Mouse (Mus musculus) forebrain, embryonic 12.5 days (tissue): ENCODE data around the gene Scg3. TPM values are rescaled to one million over a fixed set of nuclear protein-coding genes. Genes with fewer than 3 reads are reported as not detected.
A peak's percentile ranks its signal among the peaks of the same experiment; 100 is the strongest.
"Not testable (repeated sequence)": the region's sequence is repeated elsewhere in the genome, so short reads cannot be mapped to it uniquely, and the experiment has no call there.

Experiments used
- ATAC-seq: fragments of 200-750 bp; cut with Nextera tagmentation; 2 replicates; pipeline ENCODE4 v1.8.0; 2017; ENCODE audit warnings: moderate TSS enrichment; ENCODE audit not compliant: low FRiP score
- H3K27ac ChIP-seq: fragments of 300-500 bp; sonication (generic); 2 replicates; pipeline ENCODE4 v1.5.1; 2016; ENCODE audit warnings: mild to moderate bottlenecking
- H3K27me3 ChIP-seq: fragments of 300-500 bp; sonication (generic); 2 replicates; pipeline ENCODE4 v1.6.1; 2016; ENCODE audit warnings: mild to moderate bottlenecking
- H3K36me3 ChIP-seq: fragments of 300-500 bp; sonication (generic); replicated peaks from 2 replicates; pipeline ENCODE4 v1.6.1; 2016; ENCODE audit warnings: mild to moderate bottlenecking
- H3K4me1 ChIP-seq: fragments of 300-500 bp; sonication (generic); 2 replicates; pipeline ENCODE4 v1.6.1; 2016
- H3K4me2 ChIP-seq: fragments of 300-500 bp; sonication (generic); 2 replicates; pipeline ENCODE4 v1.6.1; 2016; ENCODE audit warnings: mild to moderate bottlenecking, moderate library complexity
- H3K4me3 ChIP-seq: fragments of 300-500 bp; sonication (generic); replicated peaks from 2 replicates; pipeline ENCODE4 v1.5.1; 2016; ENCODE audit warnings: mild to moderate bottlenecking
- H3K9ac ChIP-seq: fragments of 300-500 bp; sonication (generic); 2 replicates; pipeline ENCODE4 v1.6.1; 2016; ENCODE audit warnings: mild to moderate bottlenecking
- H3K9me3 ChIP-seq: fragments of 300-500 bp; sonication (generic); 2 replicates; pipeline ENCODE4 v1.6.1; 2016
- WGBS: fragments of 180-500 bp; shearing (Covaris S2); methylation state at CpG from one replicate; pipeline ENCODE4 v1.1.7; 2016; 5-methylcytosine and 5-hydroxymethylcytosine counted together
- polyA plus RNA-seq: library from polyadenylated mRNA; unstranded; fragments of >200 nt; fragmentation: Nextera tagmentation; extraction: Ambion mirVana; gene quantifications from 2 replicates; pipeline ENCODE4 v1.2.1, GENCODE M21; 2016

Scg3 gene
- polyA plus RNA-seq, 1 experiment from 2014 or later: 65.0 TPM

DNA sequence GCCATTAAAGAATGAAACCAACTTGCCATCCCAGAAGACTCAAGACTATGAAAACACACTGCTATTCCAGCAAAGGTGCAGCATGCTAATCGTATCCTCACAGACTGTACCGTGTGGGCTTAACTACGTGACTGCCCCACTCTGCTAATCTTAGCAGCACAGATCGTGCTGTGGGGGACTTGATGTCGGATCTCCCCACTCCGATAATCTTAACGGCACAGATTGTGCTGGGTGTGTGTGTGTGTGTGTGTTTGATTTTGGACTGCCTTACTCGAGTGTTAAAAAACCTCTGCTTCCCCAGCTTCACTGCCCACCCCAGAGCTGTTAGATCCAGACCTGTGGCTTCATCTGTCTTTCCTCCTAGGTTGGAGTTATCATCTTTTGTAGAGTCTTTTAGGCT is 22.9 kb downstream of the Scg3 start:
- H3K4me1 ChIP-seq: no peaks in the 10 kb centered on the region
- no peak overlapping the region for H3K9ac ChIP-seq
- no peak overlapping the region for H3K4me2 ChIP-seq
- 87% methylated on average over 8 of the region's 8 CpGs for WGBS
- no peaks in the 10 kb centered on the region for H3K27me3 ChIP-seq
- ATAC-seq: no peak
- H3K4me3 ChIP-seq: no peak overlapping the region
- H3K9me3 ChIP-seq: no peaks in the 10 kb centered on the region
- no peak overlapping the region for H3K27ac ChIP-seq
- H3K36me3 ChIP-seq: peaks cover 51% of the 10 kb centered on the region

DNA sequence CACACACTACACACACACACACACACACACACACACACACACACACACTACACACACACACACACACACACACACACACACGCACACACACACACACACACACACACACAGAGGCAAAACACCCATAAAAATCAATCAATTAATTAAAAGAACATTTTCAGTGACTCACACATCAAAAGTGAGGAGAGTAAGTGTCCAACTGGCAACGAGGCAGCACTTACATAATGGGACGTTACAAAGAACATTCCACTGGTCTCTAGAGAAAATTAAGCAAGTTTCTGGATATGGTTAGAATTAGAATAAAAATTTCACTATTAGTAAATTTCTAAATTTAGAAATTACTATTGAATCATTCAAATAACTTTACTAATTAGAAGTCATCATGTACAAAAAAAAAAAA is 27.4 kb downstream of the Scg3 start:
- not testable (repeated sequence) for H3K4me2 ChIP-seq, H3K4me3 ChIP-seq

DNA sequence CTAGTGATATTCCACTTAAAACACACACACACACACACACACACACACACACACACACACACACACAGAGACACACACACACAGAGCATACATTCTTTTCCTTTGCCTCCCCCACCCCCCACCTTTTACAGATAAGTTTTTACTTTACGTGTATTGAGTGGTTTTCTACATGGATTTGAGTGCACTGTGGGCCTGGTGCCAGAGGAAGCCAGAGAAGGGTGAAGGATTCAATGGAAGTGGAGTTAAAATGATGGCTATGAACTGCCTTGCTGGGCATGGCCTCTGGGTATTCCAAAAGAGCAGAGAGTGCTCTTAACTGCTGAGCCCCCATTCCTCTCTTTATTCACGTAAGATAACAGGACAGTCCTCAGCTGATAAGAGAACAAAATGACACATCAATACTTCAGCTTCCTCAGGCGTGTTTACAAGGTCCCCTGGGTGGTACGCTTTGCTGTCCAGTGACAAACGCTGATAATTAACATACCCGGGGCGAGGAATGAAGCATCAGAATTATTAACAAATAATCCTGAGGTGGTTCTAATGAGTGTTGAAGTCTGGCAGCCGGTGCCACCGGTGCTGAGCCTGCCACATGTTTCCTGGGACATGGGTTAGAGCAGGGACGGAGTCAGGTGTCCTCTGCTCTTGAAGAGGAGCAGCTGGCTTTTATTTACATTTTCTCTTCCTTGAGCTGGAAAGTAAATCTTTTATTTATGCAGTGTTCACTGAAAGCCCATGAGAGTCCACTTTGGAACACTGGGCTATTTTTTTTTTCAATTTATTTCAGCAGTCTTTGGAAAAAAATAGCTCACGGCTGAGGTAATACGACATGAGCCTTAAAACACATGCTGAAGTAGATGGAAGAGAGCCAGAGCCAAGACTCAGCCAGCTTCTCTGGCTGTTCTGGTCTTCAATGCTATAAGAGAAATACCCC is 29.6 kb downstream of the Scg3 start:
- ATAC-seq: no peak
- H3K27ac ChIP-seq: no peak overlapping the region
- H3K4me2 ChIP-seq: no peak overlapping the region
- no peak overlapping the region for H3K9ac ChIP-seq
- H3K27me3 ChIP-seq: no peaks in the 10 kb centered on the region
- peaks cover 40% of the 10 kb centered on the region for H3K36me3 ChIP-seq
- no peaks in the 10 kb centered on the region for H3K9me3 ChIP-seq
- no peak overlapping the region for H3K4me3 ChIP-seq
- whole genome bisulfite sequencing: 78% methylated on average over 12 of the region's 12 CpGs
- H3K4me1 ChIP-seq: no peaks in the 10 kb centered on the region

More for the DNA sequence above, 27.4 kb downstream of the Scg3 start:
- H3K36me3 ChIP-seq: peaks cover 40% of the 10 kb centered on the region
- WGBS: 87% methylated on average over 2 of the region's 3 CpGs
- not testable (repeated sequence) for H3K4me1 ChIP-seq, H3K27ac ChIP-seq, H3K9ac ChIP-seq, H3K9me3 ChIP-seq, ATAC-seq, H3K27me3 ChIP-seq

DNA sequence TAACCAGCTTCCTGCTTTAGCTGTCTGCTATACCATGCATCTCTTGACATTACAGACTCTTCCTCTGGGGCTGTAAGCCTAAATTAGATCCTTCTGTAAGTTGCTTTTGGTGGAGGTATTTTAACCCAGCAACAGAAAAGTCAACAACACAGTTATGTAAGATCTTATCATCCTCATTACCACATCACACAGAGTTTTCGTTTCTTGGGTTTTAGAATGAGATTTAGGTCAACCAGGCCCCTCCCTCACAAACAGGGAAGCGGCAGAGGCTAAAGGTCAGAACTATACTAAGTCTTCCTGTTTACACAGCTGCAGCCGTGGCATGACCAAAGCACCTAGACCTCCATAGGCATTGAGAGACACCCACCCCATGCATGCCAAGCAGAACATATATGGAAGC is 38.5 kb downstream of the Scg3 start:
- no peak for ATAC-seq
- Histone ChIP-seq H3K36me3 (peaks cover 58% of the 10 kb centered on the region), H3K4me2 (no peak overlapping the region), H3K27ac (no peak overlapping the region), H3K9me3 (peaks cover 2% of the 10 kb centered on the region; the same call in 1 of the 2 replicates), H3K4me1 (no peaks in the 10 kb centered on the region), H3K27me3 (no peaks in the 10 kb centered on the region), H3K9ac (no peak overlapping the region), H3K4me3 (no peak overlapping the region)
- 80% methylated on average over 3 of the region's 3 CpGs for WGBS

DNA sequence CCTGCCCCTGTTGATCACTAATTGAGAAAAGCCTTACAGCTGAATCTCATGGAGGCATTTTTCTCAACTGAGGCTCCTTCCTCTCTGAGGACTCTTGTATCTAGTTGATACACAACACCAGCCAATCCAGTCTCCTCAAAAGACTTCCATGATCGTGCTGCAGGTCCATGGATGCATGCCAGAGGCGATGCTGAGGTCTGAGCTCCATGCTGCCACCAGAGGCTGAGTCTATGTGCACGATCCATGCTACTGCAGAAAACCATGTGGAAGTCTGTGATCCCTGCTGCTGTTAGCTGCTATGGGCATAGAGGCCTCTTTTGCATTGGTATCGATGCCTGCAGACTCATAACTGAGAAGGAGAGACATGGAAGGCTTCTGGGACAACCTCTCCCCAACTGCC is 49.6 kb downstream of the Scg3 start:
- ATAC-seq: no peak
- no peak overlapping the region for H3K4me2 ChIP-seq

DNA sequence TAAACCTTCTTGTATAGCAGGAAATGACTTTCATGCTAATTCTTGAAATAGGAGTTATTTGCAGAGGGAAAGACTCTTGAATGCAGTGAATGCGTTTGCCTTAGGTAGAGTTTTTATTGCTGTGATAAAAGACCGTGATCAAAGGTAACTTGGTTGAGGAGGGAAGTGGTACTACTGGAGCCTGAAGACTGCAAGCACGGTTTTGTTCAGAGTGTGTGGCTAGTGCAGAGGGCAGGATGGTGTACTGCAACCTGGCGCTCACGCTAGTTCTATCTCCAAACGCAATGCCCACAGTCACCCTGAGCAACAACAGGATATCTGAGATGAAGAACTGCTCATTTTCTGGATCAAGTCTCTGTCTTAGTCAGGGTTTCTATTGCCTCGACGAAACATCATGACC is 50.3 kb downstream of the Scg3 start:
- H3K27ac ChIP-seq: no peak overlapping the region
- ATAC-seq: no peak
- H3K9me3 ChIP-seq: no peaks in the 10 kb centered on the region
- no peak overlapping the region for H3K4me2 ChIP-seq
- H3K9ac ChIP-seq: no peak overlapping the region
- no peak overlapping the region for H3K4me3 ChIP-seq
- 95% methylated on average over 8 of the region's 8 CpGs for whole genome bisulfite sequencing
- H3K36me3 ChIP-seq: no peaks in the 10 kb centered on the region
- no peaks in the 10 kb centered on the region for H3K4me1 ChIP-seq
- H3K27me3 ChIP-seq: no peaks in the 10 kb centered on the region

More for the DNA sequence above, 49.6 kb downstream of the Scg3 start:
- H3K9ac ChIP-seq: no peak overlapping the region
- H3K27me3 ChIP-seq: no peaks in the 10 kb centered on the region
- H3K9me3 ChIP-seq: no peaks in the 10 kb centered on the region
- no peaks in the 10 kb centered on the region for H3K4me1 ChIP-seq
- H3K27ac ChIP-seq: no peak overlapping the region
- WGBS: 82% methylated on average over 4 of the region's 4 CpGs
- no peak overlapping the region for H3K4me3 ChIP-seq
- H3K36me3 ChIP-seq: no peaks in the 10 kb centered on the region

DNA sequence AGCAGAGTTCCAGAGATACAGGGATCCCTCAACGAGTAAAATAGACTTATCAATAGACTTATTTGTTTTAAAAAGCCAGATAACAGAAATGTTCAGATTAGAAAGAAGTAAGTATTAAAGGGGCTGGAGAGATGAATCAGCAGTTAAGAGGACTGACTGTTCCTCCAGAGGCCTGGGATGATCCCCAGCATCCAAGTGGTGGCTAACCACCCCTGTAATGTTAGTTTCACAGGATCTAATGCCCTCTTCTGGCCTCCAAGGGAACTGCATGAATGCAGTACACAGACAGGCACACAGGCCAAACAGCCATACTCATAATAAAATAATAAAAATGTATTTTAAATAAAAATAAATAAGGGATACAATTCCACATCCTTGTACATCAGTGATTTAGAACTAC is 51.0 kb downstream of the Scg3 start:
- H3K9me3 ChIP-seq: no peaks in the 10 kb centered on the region
- no peaks in the 10 kb centered on the region for H3K36me3 ChIP-seq
- H3K4me1 ChIP-seq: no peaks in the 10 kb centered on the region
- H3K27ac ChIP-seq: no peak overlapping the region
- no peak overlapping the region for H3K9ac ChIP-seq
- no peaks in the 10 kb centered on the region for H3K27me3 ChIP-seq
- H3K4me2 ChIP-seq: no peak overlapping the region
- 32% methylated on average over 1 of the region's 1 CpGs for WGBS
- no peak for ATAC-seq
- H3K4me3 ChIP-seq: no peak overlapping the region

DNA sequence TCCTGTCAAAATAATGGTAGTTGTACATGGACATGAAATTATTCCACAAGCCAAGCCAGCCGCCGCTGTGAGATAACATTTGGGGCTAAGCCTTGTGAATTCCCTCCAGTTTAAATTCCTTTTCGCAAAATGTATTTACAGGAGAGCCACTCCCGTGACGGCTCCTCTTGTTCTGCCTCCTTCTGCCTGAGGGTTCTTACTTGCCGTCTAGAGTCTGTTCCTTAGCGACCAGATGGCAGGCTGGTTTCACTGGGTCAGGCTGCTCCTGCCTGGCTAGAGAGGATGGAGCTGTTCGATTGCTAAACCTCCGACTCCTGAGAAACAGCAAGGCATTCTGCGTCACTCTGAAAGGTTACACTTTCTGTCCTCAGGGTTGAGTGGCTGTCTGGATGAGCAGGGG is 51.7 kb downstream of the Scg3 start:
- Histone ChIP-seq H3K4me3 (no peak overlapping the region), H3K4me2 (no peak overlapping the region), H3K9ac (no peak overlapping the region), H3K27ac (no peak overlapping the region), H3K36me3 (no peaks in the 10 kb centered on the region), H3K9me3 (no peaks in the 10 kb centered on the region), H3K27me3 (0 out of 2 replicates have a peak, but pooled peaks cover 3% of the 10 kb centered on the region), H3K4me1 (no peaks in the 10 kb centered on the region)
- 61% methylated on average over 10 of the region's 10 CpGs for WGBS
- 0 out of 2 replicates have a peak, but pooled peaks have one; percentile 34 for ATAC-seq

DNA sequence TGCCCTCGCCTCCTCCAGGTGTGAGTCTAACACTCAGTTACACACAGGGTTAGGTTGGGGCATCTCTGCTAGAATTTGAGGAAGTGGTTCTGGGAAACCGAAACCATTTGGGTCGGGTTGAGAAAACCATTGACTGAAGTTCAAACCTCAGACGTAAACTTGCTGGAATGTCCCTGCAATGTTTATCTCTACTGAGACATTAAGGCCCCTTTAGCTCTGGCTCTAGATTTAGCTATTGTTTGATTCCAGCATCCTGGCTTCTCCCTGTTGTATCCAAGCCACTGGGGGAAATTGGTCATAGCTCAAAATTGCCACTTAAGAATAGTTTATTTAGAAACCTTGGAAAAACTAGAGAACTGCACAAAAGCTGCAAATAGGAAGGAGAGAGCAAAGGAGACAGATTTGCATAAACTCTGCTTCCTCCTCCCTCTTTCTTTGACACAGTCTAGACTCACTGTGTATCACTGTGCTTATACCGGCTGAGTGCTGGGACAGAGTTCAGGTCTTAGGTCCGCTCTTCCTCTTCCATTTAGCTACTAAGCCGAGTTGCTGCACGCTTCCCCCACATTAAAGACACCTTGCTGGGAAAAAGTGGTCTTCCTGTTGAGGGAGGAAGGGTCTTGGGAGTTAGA is 52.9 kb downstream of the Scg3 start:
- Histone ChIP-seq H3K4me3 (no peak overlapping the region), H3K9me3 (no peaks in the 10 kb centered on the region), H3K4me1 (0 out of 2 replicates have a peak, but pooled peaks cover 7% of the 10 kb centered on the region), H3K9ac (no peak overlapping the region), H3K4me2 (no peak overlapping the region), H3K36me3 (no peaks in the 10 kb centered on the region), H3K27me3 (0 out of 2 replicates have a peak, but pooled peaks cover 7% of the 10 kb centered on the region), H3K27ac (no peak overlapping the region)
- WGBS: 85% methylated on average over 8 of the region's 8 CpGs
- no peak for ATAC-seq

DNA sequence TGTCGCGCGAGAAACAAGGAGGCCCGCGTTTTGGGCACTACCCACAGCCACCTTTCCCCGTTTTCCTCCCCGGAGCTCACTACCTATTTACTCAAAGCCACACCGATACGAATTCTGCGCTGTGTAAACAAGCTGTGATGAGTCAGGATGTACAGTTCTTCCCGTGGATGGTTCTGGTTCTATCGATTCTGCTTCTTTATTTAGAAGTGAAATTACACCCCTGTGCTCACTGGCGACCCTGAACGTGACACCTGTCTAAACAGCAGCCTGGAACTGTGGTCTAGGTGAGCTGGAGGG is 57.6 kb downstream of the Scg3 start:
- peak overlapping the region; percentile 63 for H3K4me3 ChIP-seq
- no peak for ATAC-seq
- 2% methylated on average over 14 of the region's 14 CpGs for WGBS

DNA sequence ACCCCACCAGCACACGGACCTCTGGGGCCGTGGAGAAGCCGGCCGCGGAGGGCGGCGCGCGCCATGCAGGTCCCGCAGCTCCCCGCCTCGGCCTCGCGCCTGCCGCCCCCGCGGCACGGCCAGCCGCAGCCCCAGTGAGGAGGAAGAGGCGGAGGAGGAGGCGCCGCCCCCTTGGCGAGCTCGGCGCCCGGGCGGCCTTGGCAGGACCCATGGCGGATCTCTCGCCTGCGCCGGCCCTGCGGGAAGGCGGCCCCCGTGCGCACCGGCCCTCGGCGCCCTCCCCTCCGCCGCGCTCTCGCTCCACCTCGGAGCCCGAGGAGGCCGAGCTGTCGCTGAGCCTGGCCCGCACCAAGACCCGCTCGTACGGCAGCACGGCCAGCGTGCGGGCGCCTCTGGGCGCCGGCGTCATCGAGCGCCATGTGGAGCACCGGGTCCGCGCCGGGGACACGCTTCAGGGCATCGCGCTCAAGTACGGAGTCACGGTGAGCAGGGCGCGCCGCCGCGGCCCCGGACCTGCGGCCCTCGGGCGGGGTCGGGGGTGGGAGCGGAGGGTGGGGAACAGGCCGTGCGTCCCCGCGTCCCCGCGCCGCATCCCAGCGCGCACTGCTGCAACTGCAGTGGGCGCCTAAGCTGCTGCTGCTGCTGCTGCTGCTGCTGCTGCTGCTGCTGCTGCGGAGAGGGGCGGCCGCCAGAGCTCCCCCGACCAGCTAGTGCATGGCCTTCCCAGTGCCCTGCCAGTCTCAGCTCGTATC is 58.1 kb downstream of the Scg3 start, which contains the start of gene Lysmd2:
Gene Lysmd2 (plus strand): TSS at position 186 of the 752 bp plus-strand sequence.
- Histone ChIP-seq H3K27me3 (peaks cover 16% of the 10 kb centered on the region), H3K4me3 (peak within 1 kb of the TSS; percentile 63), H3K27ac (peak within 1 kb of the TSS; percentile 83), H3K36me3 (no peaks in the 10 kb centered on the region), H3K4me1 (peaks cover 14% of the 10 kb centered on the region), H3K9ac (peak within 1 kb of the TSS; percentile 82), H3K4me2 (peak within 1 kb of the TSS; percentile 86), H3K9me3 (no peaks in the 10 kb centered on the region)
- ATAC-seq: peak; percentile 89
- under 1% methylated on average over 77 of the region's 94 CpGs for WGBS

More for the DNA sequence above, 57.6 kb downstream of the Scg3 start:
- Histone ChIP-seq H3K4me2 (peak overlapping the region; percentile 86), H3K27me3 (peaks cover 16% of the 10 kb centered on the region), H3K9ac (peak overlapping the region; percentile 82), H3K27ac (peak overlapping the region; percentile 83), H3K9me3 (no peaks in the 10 kb centered on the region), H3K36me3 (no peaks in the 10 kb centered on the region), H3K4me1 (peaks cover 14% of the 10 kb centered on the region)

DNA sequence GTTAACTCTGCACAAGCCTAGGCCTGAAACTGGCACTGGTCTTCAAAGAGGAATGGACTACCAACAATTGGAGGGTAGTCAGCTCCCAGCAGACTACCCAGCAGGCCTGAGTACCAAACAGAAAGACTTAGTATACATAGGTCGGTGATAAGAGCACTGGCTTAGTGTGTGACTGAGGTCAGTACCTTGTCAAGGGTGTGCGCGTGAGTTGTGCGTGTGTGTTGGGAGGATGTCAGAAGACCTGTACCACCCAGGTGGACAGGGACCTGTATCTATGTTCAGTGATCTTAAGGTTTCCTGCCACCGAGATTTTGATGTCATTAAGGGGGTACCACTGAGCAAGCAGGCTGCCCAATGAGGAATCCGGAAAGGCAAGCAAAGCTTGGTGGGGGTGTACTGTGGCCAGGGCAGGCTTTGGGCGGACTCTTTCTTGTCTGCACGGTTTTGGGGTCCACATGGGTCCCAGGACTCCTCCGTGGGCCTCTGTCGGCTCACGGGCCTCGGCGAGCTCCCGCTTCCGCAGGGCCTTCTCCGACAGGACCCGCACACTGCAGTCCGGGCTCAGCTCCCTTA is 58.8 kb downstream of the Scg3 start:
- no peaks in the 10 kb centered on the region for H3K9me3 ChIP-seq
- 14% methylated on average over 18 of the region's 18 CpGs for WGBS
- no peaks in the 10 kb centered on the region for H3K36me3 ChIP-seq
- H3K27me3 ChIP-seq: peaks cover 16% of the 10 kb centered on the region
- peak overlapping the region; percentile 82 for H3K9ac ChIP-seq
- peak; percentile 42 for ATAC-seq
- peaks cover 14% of the 10 kb centered on the region for H3K4me1 ChIP-seq
- H3K27ac ChIP-seq: peak overlapping the region; percentile 83
- H3K4me2 ChIP-seq: peak overlapping the region; percentile 86
- peak overlapping the region; percentile 63 for H3K4me3 ChIP-seq
